Mouse (Mus musculus): ENCODE measurements around the gene Sdf2l1.

Sdf2l1 gene

GRCm38 (mm10) chr16:17121569-17121968 is 10.6 kb downstream of the Sdf2l1 start:
- no peak for DNase-seq

- DNase-seq, result no peak
Observed at GRCm38 (mm10) chr16:17117309-17117799, 14.8 kb downstream of the Sdf2l1 start.

GRCm38 (mm10) chr16:17110771-17111743 is 21.1 kb downstream of the Sdf2l1 start, which contains the start of gene Ppil2:
Gene Ppil2 (minus strand): TSS chr16:17111257.
- DNase-seq, result peak; percentile 78

GRCm38 (mm10) chr16:17104600-17104999 is 27.6 kb downstream of the Sdf2l1 start:
- no peak for DNase-seq

GRCm38 (mm10) chr16:17102630-17103220 is 29.5 kb downstream of the Sdf2l1 start:
- no peak for DNase-seq

- DNase-seq, result no peak
Observed at GRCm38 (mm10) chr16:17096938-17097337, 35.2 kb downstream of the Sdf2l1 start.

GRCm38 (mm10) chr16:17088346-17088745 is 43.8 kb downstream of the Sdf2l1 start:
- no peak for DNase-seq

- DNase-seq, result no peak
Observed at GRCm38 (mm10) chr16:17086669-17087193, 45.5 kb downstream of the Sdf2l1 start.

- no peak for DNase-seq
Observed at GRCm38 (mm10) chr16:17086241-17086640, 45.9 kb downstream of the Sdf2l1 start.

- no peak for DNase-seq
Observed at GRCm38 (mm10) chr16:17085636-17086035, 46.5 kb downstream of the Sdf2l1 start.

- DNase-seq, result no peak
Observed at GRCm38 (mm10) chr16:17082121-17082792, 49.9 kb downstream of the Sdf2l1 start.

Measured in cerebellum, adult 9-10 months (tissue).